Mouse (Mus musculus) limb, embryonic 13.5 days (tissue): ENCODE measurements around the gene Znrd1as. TPM values are rescaled to one million over a fixed set of nuclear protein-coding genes. Genes with fewer than 3 reads are reported as not detected.

Experiments
- ATAC-seq: fragments of 200-750 bp; cut with Nextera tagmentation; 2 replicates; pipeline ENCODE4 v1.8.0; 2017; ENCODE audit warnings: low read depth, moderate number of reproducible peaks, moderate TSS enrichment; ENCODE audit not compliant: low FRiP score
- H3K27ac ChIP-seq: fragments of 300-500 bp; sonication (generic); 2 replicates; pipeline ENCODE4 v1.5.1; 2015; ENCODE audit warnings: inconsistent platforms, mild to moderate bottlenecking, moderate library complexity
- H3K27me3 ChIP-seq: fragments of 300-500 bp; sonication (generic); 2 replicates; pipeline ENCODE4 v1.6.1; 2015; ENCODE audit warnings: mild to moderate bottlenecking, inconsistent platforms
- H3K36me3 ChIP-seq: fragments of 300-500 bp; sonication (generic); 2 replicates; pipeline ENCODE4 v1.6.1; 2015; ENCODE audit warnings: inconsistent platforms, mild to moderate bottlenecking, moderate library complexity
- H3K4me1 ChIP-seq: fragments of 300-500 bp; sonication (generic); 2 replicates; pipeline ENCODE4 v1.6.1; 2015; ENCODE audit warnings: inconsistent platforms
- H3K4me2 ChIP-seq: fragments of 300-500 bp; sonication (generic); replicated peaks from 2 replicates; pipeline ENCODE4 v1.6.1; 2015; ENCODE audit warnings: inconsistent platforms, mild to moderate bottlenecking, moderate library complexity
- H3K4me3 ChIP-seq: fragments of 300-500 bp; sonication (generic); 2 replicates; pipeline ENCODE4 v1.5.1; 2015; ENCODE audit warnings: moderate library complexity, mild to moderate bottlenecking, inconsistent platforms
- H3K9ac ChIP-seq: fragments of 300-500 bp; sonication (generic); 2 replicates; pipeline ENCODE4 v1.6.1; 2015; ENCODE audit warnings: mild to moderate bottlenecking, inconsistent platforms
- H3K9me3 ChIP-seq: fragments of 300-500 bp; sonication (generic); 2 replicates; pipeline ENCODE4 v1.6.1; 2016; ENCODE audit warnings: inconsistent platforms
- WGBS: fragments of 180-500 bp; shearing (Covaris S2); methylation state at CpG from one replicate; pipeline ENCODE4 v1.1.7; 2015; 5-methylcytosine and 5-hydroxymethylcytosine counted together
- polyA plus RNA-seq: library from polyadenylated mRNA; unstranded; fragments of >200 nt; fragmentation: Nextera tagmentation; extraction: Ambion mirVana; gene quantifications from 2 replicates; pipeline ENCODE4 v1.2.1, GENCODE M21; 2015

Znrd1as gene
- polyA plus RNA-seq, 1 experiment from 2014 or later = 5.7 TPM

DNA sequence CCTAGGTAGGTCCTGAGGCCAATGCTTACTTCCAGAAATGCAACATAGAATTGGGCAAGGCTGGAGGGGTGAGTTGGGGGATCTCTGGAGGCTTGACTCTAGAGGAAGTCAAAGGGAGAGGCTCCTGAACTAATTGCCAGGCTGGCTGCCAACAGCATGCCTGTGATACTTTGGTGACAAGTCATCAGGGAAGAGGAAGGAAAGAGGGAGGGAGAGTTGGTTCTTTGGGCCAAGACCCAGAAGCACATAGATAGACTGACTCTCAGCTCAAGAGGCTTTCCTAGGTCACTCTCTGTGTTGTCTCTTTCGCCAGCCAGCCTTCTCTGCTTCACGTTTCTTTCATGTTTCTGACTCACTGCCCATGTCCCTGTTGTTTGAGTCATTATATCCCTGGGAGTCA is 26.6 kb upstream of the Znrd1as start:
- 71% methylated on average over 2 of the region's 2 CpGs for WGBS
- Histone ChIP-seq H3K4me3 (no peak overlapping the region), H3K4me2 (no peak overlapping the region), H3K4me1 (no peaks in the 10 kb centered on the region), H3K9me3 (no peaks in the 10 kb centered on the region), H3K27ac (no peak overlapping the region), H3K9ac (no peak overlapping the region), H3K36me3 (no peaks in the 10 kb centered on the region), H3K27me3 (no peaks in the 10 kb centered on the region)
- ATAC-seq = no peak

- Histone ChIP-seq H3K4me3 (no peak overlapping the region), H3K4me1 (peaks cover 9% of the 10 kb centered on the region), H3K36me3 (no peaks in the 10 kb centered on the region), H3K4me2 (no peak overlapping the region), H3K9ac (no peak overlapping the region), H3K9me3 (no peaks in the 10 kb centered on the region), H3K27ac (no peak overlapping the region), H3K27me3 (peaks cover 23% of the 10 kb centered on the region)
- ATAC-seq = no peak
- WGBS = 84% methylated on average over 2 of the region's 2 CpGs
These were observed 20.3 kb upstream of the Znrd1as start for GRCm38 (mm10) chr17:36938056-36938455.

DNA sequence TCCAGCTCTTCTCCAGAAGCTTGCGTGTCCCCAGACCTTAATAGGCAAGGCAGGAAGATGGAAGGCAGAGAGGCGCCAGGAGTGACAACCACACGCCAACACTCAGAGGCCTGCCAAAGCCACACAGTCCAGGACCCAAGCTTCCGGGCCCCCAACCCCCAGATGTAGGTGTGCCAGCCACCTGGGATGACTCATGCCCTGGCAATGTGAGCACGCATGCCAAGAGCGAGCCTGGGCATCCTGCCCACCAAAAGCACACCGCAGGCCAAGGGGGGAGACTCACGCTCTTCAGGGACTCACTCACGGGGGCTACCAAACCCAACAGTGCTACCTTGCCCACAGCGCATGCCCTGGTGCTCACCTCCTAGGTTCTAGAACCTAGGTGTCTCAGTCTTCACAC is 16.0 kb upstream of the Znrd1as start:
- H3K9ac ChIP-seq = no peak overlapping the region
- H3K27me3 ChIP-seq = peaks cover 63% of the 10 kb centered on the region
- peaks cover 33% of the 10 kb centered on the region for H3K4me1 ChIP-seq
- H3K4me2 ChIP-seq = peak overlapping the region; percentile 80
- H3K4me3 ChIP-seq = peak overlapping the region; percentile 49
- ATAC-seq = peak; percentile 42
- H3K9me3 ChIP-seq = no peaks in the 10 kb centered on the region
- no peaks in the 10 kb centered on the region for H3K36me3 ChIP-seq
- WGBS = 40% methylated on average over 10 of the region's 10 CpGs
- no peak overlapping the region for H3K27ac ChIP-seq

- 4% methylated on average over 58 of the region's 59 CpGs for WGBS
- Histone ChIP-seq H3K27ac (no peak within 1 kb of the TSS), H3K4me3 (peak within 1 kb of the TSS; percentile 49), H3K4me1 (peaks cover 37% of the 10 kb centered on the region), H3K9me3 (no peaks in the 10 kb centered on the region), H3K4me2 (peak within 1 kb of the TSS; percentile 80), H3K27me3 (peaks cover 65% of the 10 kb centered on the region), H3K9ac (peak within 1 kb of the TSS; percentile 65), H3K36me3 (no peaks in the 10 kb centered on the region)
- ATAC-seq = peak; percentile 17; the same call in 1 of the 2 replicates
These were observed 15.5 kb upstream of the Znrd1as start, which contains the start of gene Rnf39 for GRCm38 (mm10) chr17:36942791-36943471. Gene Rnf39 (plus strand): TSS chr17:36942918.

GRCm38 (mm10) chr17:36943691-36944090 is 14.7 kb upstream of the Znrd1as start:
- WGBS = 14% methylated on average over 5 of the region's 5 CpGs
- ATAC-seq = no peak
- peak overlapping the region; percentile 80 for H3K4me2 ChIP-seq
- no peaks in the 10 kb centered on the region for H3K9me3 ChIP-seq
- H3K36me3 ChIP-seq = peaks cover 6% of the 10 kb centered on the region
- H3K4me3 ChIP-seq = peak overlapping the region; percentile 49
- H3K27ac ChIP-seq = no peak overlapping the region
- H3K27me3 ChIP-seq = peaks cover 73% of the 10 kb centered on the region
- H3K9ac ChIP-seq = 0 out of 2 replicates have a peak overlapping the region, but pooled peaks have one; percentile 65
- H3K4me1 ChIP-seq = peaks cover 37% of the 10 kb centered on the region

GRCm38 (mm10) chr17:36944121-36944775 is 14.1 kb upstream of the Znrd1as start:
- 0 out of 2 replicates have a peak, but pooled peaks have one; percentile 22 for ATAC-seq
- peaks cover 75% of the 10 kb centered on the region for H3K27me3 ChIP-seq
- peak overlapping the region; percentile 49; the same call in 1 of the 2 replicates for H3K4me3 ChIP-seq
- H3K9ac ChIP-seq = no peak overlapping the region
- H3K27ac ChIP-seq = no peak overlapping the region
- H3K9me3 ChIP-seq = no peaks in the 10 kb centered on the region
- H3K4me1 ChIP-seq = peaks cover 37% of the 10 kb centered on the region
- 9% methylated on average over 9 of the region's 9 CpGs for WGBS
- peaks cover 11% of the 10 kb centered on the region for H3K36me3 ChIP-seq
- peak overlapping the region; percentile 80 for H3K4me2 ChIP-seq

- Histone ChIP-seq H3K27me3 (peaks cover 60% of the 10 kb centered on the region), H3K9me3 (no peaks in the 10 kb centered on the region), H3K36me3 (peaks cover 19% of the 10 kb centered on the region), H3K4me2 (peak overlapping the region; percentile 96), H3K27ac (no peak overlapping the region), H3K4me3 (peak overlapping the region; percentile 55), H3K9ac (peak overlapping the region; percentile 79), H3K4me1 (peaks cover 45% of the 10 kb centered on the region)
- under 1% methylated on average over 62 of the region's 62 CpGs for WGBS
- no peak for ATAC-seq
These were observed 11.2 kb upstream of the Znrd1as start for GRCm38 (mm10) chr17:36947051-36947819.

- Histone ChIP-seq H3K36me3 (peaks cover 20% of the 10 kb centered on the region), H3K4me3 (no peak overlapping the region), H3K4me1 (peaks cover 35% of the 10 kb centered on the region), H3K9me3 (no peaks in the 10 kb centered on the region), H3K27me3 (peaks cover 49% of the 10 kb centered on the region), H3K27ac (no peak overlapping the region), H3K9ac (no peak overlapping the region), H3K4me2 (no peak overlapping the region)
- ATAC-seq = no peak
- 81% methylated on average over 1 of the region's 1 CpGs for WGBS
These were observed 10.1 kb upstream of the Znrd1as start for GRCm38 (mm10) chr17:36948286-36948685.

DNA sequence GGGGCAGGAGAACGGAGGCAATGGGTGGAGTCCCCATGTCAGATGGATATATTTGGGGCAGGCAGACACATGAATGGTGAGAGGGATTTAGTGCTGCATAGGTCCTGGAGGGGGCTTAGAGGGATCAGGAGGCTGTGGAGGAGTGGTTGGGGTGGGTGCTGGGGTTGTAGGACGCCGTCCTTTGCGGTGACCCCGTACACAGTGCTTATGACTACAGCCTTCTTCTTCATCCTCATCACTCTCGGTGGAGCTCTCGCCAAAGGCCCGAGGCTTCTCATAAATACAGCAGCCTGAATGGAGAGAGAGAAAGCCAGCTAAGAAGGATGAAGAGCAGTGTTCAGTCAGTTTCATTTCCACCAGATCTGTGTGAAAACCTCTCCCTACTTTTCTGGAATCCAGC is 9.1 kb upstream of the Znrd1as start:
- no peak overlapping the region for H3K27ac ChIP-seq
- H3K4me2 ChIP-seq = no peak overlapping the region
- peaks cover 25% of the 10 kb centered on the region for H3K36me3 ChIP-seq
- peaks cover 26% of the 10 kb centered on the region for H3K4me1 ChIP-seq
- ATAC-seq = no peak
- no peak overlapping the region for H3K4me3 ChIP-seq
- H3K27me3 ChIP-seq = peaks cover 39% of the 10 kb centered on the region
- H3K9me3 ChIP-seq = no peaks in the 10 kb centered on the region
- 89% methylated on average over 8 of the region's 8 CpGs for WGBS
- no peak overlapping the region for H3K9ac ChIP-seq

DNA sequence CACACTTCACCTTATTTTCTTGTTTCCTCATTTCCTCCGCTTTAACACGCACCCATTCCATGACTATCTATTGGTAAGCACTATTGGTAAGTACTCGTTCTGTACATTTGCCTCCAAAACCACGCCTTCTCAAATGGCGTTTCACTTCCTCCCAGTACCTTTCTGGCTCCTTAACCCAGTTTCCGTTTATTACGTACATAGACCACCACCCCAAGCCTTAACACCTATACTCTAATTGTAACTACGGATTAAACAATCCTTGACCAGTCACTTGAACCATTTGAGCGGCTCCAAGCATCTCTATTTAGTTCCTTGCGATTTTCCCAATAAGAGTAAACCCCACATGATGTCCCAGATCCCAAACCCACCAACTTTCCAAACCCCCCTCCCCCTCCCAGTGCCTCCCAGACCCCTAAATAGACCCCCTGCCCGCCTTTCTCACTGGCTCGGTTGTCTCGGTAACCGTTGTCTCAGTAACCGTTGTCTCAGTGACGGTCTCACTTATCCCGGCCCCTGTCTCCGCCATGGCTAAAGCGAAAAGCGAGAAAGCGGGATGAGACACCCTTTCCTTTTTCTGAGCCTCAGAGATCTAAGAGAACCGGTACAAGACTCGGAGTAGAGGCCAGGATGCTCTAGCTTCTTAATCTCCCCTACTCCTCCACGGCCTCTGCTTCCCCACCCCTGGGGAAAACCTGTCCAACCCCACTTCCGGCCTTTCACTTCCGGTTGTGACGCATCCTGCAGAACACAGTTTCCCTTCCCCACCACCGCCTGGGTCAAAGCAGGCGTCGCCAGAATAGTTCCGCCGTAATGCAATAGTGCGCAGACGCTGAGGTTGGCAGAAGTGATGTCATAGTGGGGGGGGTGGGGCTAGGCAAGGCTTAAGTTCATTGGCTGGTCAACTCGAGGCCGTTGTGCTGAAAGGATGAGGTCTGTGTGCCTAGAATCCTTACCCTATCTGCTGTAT is 7.1 kb upstream of the Znrd1as start, which contains the start of gene Ppp1r11:
Gene Ppp1r11 (minus strand): TSS at position 761 of the 967 bp plus-strand sequence.
- Histone ChIP-seq H3K27me3 (peaks cover 19% of the 10 kb centered on the region), H3K4me1 (peaks cover 22% of the 10 kb centered on the region), H3K9ac (peak within 1 kb of the TSS; percentile 78), H3K27ac (peak within 1 kb of the TSS; percentile 44; the same call in 1 of the 2 replicates), H3K4me3 (peak within 1 kb of the TSS; percentile 76), H3K9me3 (no peaks in the 10 kb centered on the region), H3K4me2 (peak within 1 kb of the TSS; percentile 80), H3K36me3 (peaks cover 39% of the 10 kb centered on the region)
- ATAC-seq = peak; percentile 97
- WGBS = 2% methylated on average over 36 of the region's 36 CpGs

GRCm38 (mm10) chr17:36952631-36953030 is 5.8 kb upstream of the Znrd1as start:
- Histone ChIP-seq H3K9me3 (no peaks in the 10 kb centered on the region), H3K4me2 (no peak overlapping the region), H3K27ac (no peak overlapping the region), H3K4me3 (no peak overlapping the region), H3K27me3 (peaks cover 10% of the 10 kb centered on the region; the same call in 1 of the 2 replicates), H3K36me3 (peaks cover 45% of the 10 kb centered on the region), H3K4me1 (peaks cover 14% of the 10 kb centered on the region), H3K9ac (no peak overlapping the region)
- no peak for ATAC-seq
- WGBS = 85% methylated on average over 2 of the region's 2 CpGs
